Mouse (Mus musculus) heart, postnatal 25 days (tissue): ENCODE measurements around the gene Cyp2d26. TPM values are rescaled to one million over a fixed set of nuclear protein-coding genes. Genes with fewer than 3 reads are reported as not detected.
"Not testable (repeated sequence)": the region's sequence is repeated elsewhere in the genome, so short reads cannot be mapped to it uniquely, and the experiment has no call there.

Experiments
- DNase-seq: peaks from one replicate; pipeline ENCODE4 v3.0.0; 2022; ENCODE audit warnings: low spot score
- intact Hi-C: fragments of 180-260 bp; cut with DNase I; formaldehyde crosslinking; loops from one replicate; pipeline ENCODE4 v1.15.1; 2025
- total RNA-seq, 2 experiments: library from RNA; stranded (reverse); gene quantifications; 2 replicates each; pipeline ENCODE4 v1.2.3; 2021

Cyp2d26 gene
- not detected for total RNA-seq

GRCm38 (mm10) chr15:82794277-82794676 is at the start of gene Cyp2d26:
Gene Cyp2d26, minus strand, starts transcription at chr15:82794294.
- no peak for DNase-seq
- intact Hi-C loops = no loop called here

- DNase-seq = no peak
Measured at GRCm38 (mm10) chr15:82839146-82839545, 45.1 kb upstream of the Cyp2d26 start.

GRCm38 (mm10) chr15:82829917-82830316 is 35.8 kb upstream of the Cyp2d26 start:
- no peak for DNase-seq
- intact Hi-C loops = no loop called here

More at GRCm38 (mm10) chr15:82839146-82839545, 45.1 kb upstream of the Cyp2d26 start:
- intact Hi-C loops = no loop called here

GRCm38 (mm10) chr15:82825866-82826265 is 31.8 kb upstream of the Cyp2d26 start:
- no peak for DNase-seq
- intact Hi-C loops = no loop called here

- DNase-seq = no peak
- intact Hi-C loops = no loop called here
Measured at GRCm38 (mm10) chr15:82822347-82822746, 28.3 kb upstream of the Cyp2d26 start.

- intact Hi-C loops = no loop called here
- no peak for DNase-seq
Measured at GRCm38 (mm10) chr15:82821657-82822056, 27.6 kb upstream of the Cyp2d26 start.

- intact Hi-C loops = loop anchor here (1.0 kb wide), 1 partner anchor 222 kb away; no protein-coding TSS in a partner anchor
- no peak for DNase-seq
Measured at GRCm38 (mm10) chr15:82815296-82815695, 21.2 kb upstream of the Cyp2d26 start.

- intact Hi-C loops = loop anchor here (1.0 to 5.0 kb wide), 2 partner anchors 222 to 392 kb away; no protein-coding TSS in a partner anchor
Measured at GRCm38 (mm10) chr15:82814806-82815205, 20.7 kb upstream of the Cyp2d26 start.

GRCm38 (mm10) chr15:82814321-82814720 is 20.2 kb upstream of the Cyp2d26 start:
- intact Hi-C loops = loop anchor here (5.0 kb wide), 1 partner anchor 393 kb away; no protein-coding TSS in a partner anchor
- no peak for DNase-seq

More at GRCm38 (mm10) chr15:82814806-82815205, 20.7 kb upstream of the Cyp2d26 start:
- DNase-seq = no peak

GRCm38 (mm10) chr15:82810556-82810955 is 16.5 kb upstream of the Cyp2d26 start:
- DNase-seq = no peak
- intact Hi-C loops = loop anchor here (5.0 kb wide), 1 partner anchor 397 kb away; no protein-coding TSS in a partner anchor

GRCm38 (mm10) chr15:82809511-82809910 is 15.4 kb upstream of the Cyp2d26 start:
- no peak for DNase-seq
- intact Hi-C loops = loop anchor here (5.0 to 10.0 kb wide), 2 partner anchors 303 to 545 kb away; no protein-coding TSS in a partner anchor

GRCm38 (mm10) chr15:82806969-82807763 is 13.1 kb upstream of the Cyp2d26 start:
- intact Hi-C loops = loop anchor here (5.0 to 10.0 kb wide), 2 partner anchors 305 to 542 kb away; no protein-coding TSS in a partner anchor
- DNase-seq = no peak

- DNase-seq = peak; percentile 5
- intact Hi-C loops = loop anchor here (5.0 to 10.0 kb wide), 2 partner anchors 307 to 540 kb away; no protein-coding TSS in a partner anchor
Measured at GRCm38 (mm10) chr15:82804708-82805639, 10.9 kb upstream of the Cyp2d26 start.

- DNase-seq = no peak
- intact Hi-C loops = no loop called here
Measured at GRCm38 (mm10) chr15:82795936-82796440, 1.9 kb upstream of the Cyp2d26 start.

GRCm38 (mm10) chr15:82793868-82794267 is 226 bp downstream of the Cyp2d26 start:
- intact Hi-C loops = no loop called here
- no peak for DNase-seq

- intact Hi-C loops = no loop called here
- no peak for DNase-seq
Measured at GRCm38 (mm10) chr15:82793454-82793853, 640 bp downstream of the Cyp2d26 start.

- intact Hi-C loops = no loop called here
- no peak for DNase-seq
Measured at GRCm38 (mm10) chr15:82792566-82792965, 1.5 kb downstream of the Cyp2d26 start.

- no peak for DNase-seq
- intact Hi-C loops = no loop called here
Measured at GRCm38 (mm10) chr15:82784581-82784980, 9.5 kb downstream of the Cyp2d26 start.

GRCm38 (mm10) chr15:82783800-82784199 is 10.3 kb downstream of the Cyp2d26 start:
- no peak for DNase-seq
- intact Hi-C loops = loop anchor here (2.0 kb wide), 1 partner anchor 101 kb away; no protein-coding TSS in a partner anchor

- intact Hi-C loops, DNase-seq: not testable (repeated sequence)
Measured at GRCm38 (mm10) chr15:82777856-82778255, 16.2 kb downstream of the Cyp2d26 start.
